Mouse (Mus musculus) lung, postnatal 25 days (tissue): ENCODE results near the gene 4931429L15Rik.

Experiments used
- DNase-seq: peaks from one replicate; pipeline ENCODE4 v3.0.0; 2022; ENCODE audit warnings: low spot score

Gene 4931429L15Rik

DNA sequence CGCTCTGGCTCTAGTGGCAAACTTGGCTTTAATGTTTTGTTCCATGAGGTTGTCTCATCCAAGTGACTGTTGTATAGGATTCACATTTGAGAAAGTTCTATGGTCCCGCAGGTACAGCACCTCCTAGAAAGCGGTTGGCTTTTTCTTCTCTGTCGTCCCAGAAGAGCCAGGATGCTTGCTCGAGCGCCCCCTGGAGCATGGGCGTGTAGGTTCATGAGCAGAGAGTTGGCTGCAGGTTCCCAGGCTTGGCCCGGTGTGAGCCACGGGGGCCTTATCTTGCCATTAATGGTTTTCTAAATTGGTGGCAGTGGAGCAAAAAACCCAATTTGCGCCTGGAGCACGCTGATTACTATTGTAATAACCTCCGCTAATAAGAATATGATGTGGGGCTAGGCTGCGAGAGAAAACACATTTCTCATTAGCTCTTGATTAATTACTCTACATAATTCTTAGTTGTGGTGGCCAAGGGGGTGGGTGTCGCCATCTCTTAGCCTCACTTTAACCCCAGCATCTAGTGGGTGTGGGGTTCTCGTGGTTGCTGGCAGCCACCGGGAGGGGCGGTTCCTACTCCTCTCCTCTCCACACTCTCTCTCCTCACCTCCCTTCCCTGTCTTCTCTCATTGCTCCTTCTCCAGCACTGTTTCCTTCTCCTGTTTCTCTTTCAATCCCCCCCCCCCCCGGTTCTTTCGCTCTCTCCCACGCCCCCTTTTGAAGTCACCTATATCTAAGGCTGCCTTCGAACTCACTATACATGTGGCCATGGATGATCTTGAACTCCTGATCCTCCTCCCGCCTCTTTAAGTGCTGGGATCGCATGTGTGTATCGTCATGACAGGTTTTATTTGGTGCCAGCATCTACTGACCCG lies 8.2 kb upstream of the 4931429L15Rik start:
- DNase-seq = no peak

DNA sequence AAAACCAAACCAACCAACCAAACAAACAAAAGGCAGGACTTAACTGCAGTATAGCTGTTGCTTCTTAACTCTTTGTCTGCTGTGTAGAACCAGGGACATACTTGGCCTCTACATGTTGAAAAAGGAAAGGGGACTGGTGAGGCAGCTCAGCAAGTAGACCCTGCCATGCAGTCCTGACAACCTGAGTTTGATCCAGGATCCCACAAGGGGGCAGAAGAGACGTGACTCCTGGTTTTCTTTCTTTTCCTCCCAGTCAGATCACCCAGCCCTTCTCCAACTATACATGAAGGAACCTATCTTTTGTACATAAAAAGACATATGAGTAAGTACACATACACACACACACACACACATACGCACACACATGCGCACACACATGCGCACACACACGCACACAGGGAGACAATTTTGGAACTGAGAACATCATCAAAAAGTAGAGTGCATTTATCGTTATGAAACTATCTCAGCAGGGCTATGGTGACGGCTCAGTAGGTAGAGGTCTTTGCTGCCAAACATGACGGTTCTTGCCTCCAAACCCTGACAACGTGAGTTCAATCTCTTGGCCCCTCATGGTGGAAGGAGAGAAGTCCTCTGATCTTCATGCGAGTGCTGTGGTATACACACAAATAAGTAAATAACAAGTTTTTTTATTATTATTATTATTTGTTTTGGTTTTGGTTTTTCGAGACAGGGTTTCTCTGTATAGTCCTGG lies 7.1 kb upstream of the 4931429L15Rik start:
- DNase-seq = no peak

DNA sequence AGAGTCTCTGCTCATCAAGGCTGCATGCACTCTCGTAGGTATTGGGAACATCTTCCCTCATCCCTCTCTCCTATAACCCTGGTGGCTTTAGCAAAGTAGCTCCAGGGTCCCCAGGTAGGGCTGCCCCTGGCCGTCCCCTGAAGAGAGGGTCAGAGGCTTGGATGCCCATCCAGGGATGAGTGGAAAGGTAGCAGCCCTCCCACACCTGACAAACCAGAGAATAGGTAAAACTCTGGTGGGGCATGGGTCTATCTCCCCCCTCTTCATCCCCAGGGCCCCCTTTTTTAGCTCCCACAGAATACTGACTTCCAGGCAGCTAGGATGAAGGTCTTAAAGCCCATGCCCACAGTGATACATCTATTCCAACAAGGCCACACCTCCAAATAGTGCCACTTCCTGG lies 675 bp upstream of the 4931429L15Rik start:
- no peak for DNase-seq

DNA sequence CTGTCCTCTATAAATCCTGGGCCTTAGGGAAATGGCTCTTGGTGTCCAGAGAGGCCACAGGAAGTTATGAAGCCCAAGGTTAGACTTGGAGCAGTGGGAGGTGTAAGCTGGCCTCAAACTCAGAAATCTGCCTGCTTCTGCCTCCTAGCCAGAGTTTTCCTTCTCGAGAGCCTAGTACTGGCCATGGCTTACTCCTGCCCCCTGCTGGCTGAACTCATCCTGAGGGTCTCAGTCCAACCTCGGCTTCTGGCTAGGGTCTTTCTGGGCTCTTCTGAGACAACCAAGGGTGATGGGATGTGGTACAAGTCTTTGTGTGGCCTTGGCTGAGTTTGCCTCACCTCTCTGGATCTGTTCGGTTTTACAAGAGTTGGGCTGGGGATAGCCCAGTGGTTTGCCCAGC lies 1.8 kb downstream of the 4931429L15Rik start:
- no peak for DNase-seq

DNA sequence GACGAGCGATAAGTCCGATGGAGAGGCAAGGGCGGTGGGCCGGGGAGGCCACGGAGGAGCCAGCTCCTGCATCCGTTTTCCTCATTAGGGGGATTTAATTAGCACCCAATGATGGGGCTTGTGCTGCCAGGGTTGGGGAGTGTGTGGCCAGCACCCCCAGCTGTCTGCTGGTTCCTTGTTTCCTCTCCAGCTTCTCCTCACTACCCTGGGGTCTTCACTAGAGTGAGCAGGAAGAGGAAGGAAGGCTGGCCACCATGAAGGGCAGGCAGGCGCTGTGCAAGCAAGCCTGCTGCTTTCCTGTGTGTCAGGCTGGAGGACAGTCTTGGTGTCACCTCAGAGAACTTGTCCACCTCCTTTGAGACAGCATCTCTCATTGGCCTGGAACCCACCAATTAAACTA lies 2.9 kb downstream of the 4931429L15Rik start:
- DNase-seq = no peak

DNA sequence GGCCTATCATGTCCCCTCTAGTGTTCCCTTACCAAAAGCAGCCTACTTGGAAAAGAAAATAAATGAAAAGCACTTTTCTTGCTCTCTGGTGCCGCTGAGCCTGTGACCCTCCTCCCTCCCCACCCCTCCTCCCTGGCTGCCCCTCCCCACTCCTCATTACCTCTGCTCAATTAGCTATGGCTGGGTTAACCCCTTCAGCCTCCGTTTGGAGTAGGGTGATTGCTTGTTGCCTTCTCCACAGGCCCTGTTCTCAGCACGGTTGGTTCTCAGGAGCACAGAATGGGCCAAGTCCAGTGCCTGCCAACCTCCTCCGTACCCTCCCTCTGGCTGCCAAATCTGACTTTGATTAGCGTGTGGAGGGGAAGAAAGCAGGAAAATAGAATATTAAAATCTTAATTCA lies 3.4 kb downstream of the 4931429L15Rik start:
- DNase-seq = no peak

DNA sequence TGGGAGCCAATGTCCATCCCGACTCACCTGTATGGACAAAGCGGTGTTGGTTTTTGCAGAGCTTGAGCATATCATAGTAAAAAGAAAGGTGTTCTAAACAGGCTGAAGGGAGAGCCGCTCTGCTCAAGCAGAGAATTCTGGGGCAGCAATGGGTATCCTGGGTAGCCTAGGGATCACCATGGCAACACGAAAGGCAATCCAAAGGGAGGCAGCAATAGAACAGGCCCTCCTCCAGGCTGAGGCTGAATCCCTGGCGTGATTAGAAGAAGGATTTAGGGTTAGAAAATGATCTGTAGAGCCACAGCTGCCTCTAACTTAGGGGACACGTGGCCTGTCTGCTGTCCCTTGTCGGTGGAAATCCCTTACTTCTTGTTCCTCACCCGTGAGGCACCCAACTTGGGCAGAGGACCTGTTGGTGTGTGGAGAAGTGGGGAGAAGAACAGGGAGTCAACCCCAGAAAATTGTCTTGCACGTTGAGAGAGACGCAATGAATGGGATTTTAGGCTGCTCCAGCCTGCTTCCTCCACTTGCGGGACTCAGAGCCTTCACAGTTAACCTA lies 3.9 kb downstream of the 4931429L15Rik start:
- no peak for DNase-seq

DNA sequence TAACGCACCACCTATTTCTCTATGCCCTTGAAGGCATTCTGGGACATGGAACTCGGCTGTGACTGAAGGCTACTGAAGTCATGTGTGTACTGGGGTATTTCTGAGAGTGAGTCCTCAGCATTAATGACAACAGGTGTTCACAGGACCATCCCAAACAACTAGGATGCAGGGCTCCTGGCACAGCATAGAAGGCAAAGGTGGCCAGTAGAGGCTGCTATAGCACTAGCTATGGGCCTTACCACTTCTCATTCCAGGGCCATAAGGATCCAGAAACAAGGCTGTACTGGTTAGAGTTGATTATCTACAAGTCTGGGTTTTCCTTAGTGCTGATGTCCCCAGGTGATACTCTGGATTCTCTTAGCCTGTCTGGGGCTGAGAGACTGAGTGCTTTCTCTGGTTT lies 4.9 kb downstream of the 4931429L15Rik start:
- DNase-seq = no peak

DNA sequence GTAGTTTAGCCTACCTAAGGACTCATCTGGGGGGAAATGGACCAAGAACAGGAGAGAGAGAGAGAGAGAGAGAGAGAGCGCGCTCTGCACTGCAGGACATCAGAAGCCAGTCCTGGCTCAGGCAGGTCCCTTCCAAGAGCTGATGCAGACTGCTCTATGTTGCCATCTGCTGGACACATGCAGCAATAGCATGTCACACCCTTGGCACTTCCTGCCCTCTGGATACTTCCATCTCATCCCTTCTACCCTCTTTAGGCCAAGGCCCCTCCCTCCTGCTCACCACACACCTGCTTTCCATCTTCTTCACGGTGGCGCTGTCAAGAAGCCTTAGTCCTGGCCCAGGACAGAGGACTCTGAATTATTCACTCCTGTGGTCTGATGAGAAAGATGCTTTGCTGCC lies 5.3 kb downstream of the 4931429L15Rik start:
- DNase-seq = peak; percentile 65

DNA sequence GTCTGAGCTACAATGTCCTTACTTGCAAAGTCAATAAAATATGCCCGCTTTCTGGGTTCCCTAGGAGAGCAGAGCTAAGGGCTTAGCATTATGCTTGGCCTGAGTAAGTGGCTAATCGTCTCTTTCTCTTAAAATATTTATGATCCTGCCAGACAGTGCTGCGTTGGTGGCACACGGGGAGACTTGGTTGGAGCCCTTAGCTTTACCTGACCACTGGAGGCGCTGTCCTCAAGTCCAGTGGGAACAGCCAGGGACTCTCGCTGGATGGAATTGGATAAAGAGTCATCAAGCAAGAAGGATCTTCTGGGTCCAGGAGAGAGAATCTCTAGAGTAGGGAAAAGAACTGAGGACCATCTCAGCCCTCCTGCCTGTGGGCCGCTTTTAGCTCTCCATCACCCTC lies 10.7 kb downstream of the 4931429L15Rik start:
- no peak for DNase-seq

DNA sequence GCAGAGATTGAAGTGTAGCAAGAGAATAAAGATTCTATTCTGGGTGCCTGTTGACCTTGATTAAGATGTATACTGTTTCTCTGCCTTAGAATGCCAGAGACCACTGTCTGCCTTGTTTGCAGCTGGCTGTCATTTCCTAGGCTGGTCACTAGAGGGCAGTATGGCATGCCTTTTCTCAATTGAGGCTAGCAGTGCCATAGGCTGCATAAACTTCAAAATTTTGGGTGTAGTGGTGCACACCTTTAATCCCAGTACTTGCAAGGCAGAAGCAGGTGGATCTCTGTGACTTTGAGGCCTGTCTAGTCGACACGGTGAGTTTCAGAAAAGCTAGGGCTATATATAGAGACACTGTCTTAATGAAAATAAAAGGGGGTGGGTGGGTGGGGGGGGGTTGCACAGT lies 17.6 kb downstream of the 4931429L15Rik start:
- DNase-seq = peak; percentile 34

DNA sequence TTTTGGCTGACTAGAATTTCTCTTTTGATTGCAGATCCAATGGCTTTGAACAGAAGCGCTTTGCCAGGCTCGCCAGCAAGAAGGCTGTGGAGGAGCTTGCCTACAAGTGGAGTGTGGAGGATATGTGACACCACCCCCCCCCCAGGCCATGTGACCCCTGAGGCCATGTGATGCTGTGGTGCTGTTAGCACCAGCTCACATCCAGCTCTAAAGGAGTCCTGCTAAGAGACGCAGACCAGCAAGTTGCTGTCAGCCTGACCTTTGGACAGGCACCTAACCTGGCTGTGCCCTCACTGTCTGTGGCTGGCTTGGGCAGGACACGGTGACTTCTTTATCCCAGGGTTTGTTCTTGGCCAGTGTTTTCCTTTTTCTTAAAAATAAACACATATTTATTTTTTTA lies 21.4 kb downstream of the 4931429L15Rik start:
- DNase-seq = no peak

DNA sequence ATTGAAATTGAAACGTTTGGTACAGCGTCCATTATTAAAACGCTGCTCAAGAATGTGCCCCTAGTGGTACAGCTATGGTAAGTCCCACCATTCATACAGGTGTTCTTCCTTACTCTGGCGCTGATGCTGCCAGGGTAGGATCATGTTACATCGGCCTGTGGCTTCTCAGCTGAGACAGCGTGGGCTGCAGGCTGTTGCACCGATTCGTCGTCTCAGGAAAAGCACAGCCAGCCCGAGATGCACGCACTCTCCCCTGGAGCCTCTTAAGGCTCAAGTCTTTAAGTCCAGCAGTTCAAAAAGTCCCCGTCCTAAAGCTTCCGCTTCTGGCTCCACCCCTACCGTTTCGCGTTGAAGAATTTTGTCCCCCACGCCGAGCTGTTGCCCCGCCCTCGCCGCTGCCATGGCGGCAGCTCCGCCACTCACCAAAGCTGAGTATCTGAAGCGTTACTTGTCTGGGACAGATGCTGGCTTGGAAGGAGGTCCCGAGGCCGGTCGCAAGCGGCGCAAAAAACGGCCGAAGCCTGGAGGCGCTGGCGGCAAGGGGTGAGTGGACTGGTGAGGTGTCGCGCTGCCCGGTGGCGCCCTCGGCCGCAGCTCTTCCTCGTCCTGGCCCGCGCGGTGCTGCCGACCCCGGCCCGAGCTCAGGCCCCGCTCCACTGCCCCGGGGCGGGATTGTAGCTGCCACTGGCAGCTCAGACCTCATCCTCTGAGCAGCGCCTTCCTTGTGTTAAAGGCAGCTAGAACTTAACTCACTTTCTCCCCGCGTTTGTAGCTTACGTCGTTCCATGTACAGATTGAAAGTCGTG lies 37.0 kb downstream of the 4931429L15Rik start, which contains the start of gene Bud13:
Gene Bud13 (plus strand): TSS at position 378 of the 806 bp plus-strand sequence.
- DNase-seq = peak; percentile 94

DNA sequence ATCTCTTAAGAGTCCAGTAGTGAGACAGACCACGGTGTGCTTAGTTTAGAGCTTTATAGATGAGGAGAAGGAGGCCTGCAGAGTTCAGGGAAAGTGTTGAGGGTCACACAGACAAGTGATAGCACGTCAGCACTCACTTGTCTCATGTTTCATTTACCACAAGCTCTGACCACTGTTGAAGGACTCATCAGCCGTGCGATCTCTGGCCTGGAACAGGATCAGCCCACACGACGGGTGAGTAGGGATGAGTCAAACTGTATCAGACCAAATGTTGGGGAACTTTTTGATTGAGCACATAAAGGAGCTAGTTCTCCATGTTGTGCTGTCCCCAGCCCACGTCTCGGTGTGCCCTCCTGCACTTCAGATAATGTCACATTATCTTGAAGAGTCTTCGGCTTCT lies 45.3 kb downstream of the 4931429L15Rik start:
- DNase-seq = no peak

DNA sequence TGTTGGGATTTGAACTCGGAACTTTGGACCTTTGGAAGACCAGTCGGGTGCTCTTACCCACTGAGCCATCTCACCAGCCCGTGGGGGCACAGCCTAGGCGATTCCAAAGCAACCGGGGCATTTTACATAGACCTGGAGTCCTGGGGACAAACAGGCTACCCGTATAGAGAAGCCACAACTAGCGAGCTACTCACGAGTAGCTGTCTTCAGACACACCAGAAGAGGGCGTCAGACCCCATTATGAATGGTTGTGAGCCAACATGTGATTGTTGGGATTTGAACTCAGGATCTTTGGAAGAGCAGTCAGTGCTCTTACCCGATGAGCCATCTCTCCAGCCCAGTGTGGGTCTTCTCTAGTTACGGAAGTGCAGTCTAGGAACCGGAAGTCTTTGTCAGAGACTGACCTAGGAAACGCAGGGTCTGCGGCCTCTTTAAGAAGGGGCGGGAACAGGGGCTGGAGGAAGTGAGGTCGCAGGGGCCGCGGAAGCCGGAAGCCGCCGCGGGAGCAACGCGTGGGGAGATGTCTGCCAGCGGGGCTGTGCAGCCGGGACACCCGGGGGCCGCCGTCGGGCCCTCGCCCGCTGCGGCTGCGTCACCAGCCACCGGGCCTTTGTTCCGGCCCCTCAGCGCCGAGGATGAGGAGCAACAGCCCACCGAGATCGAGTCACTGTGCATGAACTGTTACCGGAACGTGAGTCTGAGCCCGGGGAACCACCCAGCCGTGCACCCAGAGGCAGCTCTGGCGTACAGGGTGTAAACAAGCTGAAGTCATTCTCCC lies 46.9 kb downstream of the 4931429L15Rik start, which contains the start of gene Zpr1:
Gene Zpr1 (plus strand): TSS at position 388 of the 778 bp plus-strand sequence.
- DNase-seq = peak; percentile 94

DNA sequence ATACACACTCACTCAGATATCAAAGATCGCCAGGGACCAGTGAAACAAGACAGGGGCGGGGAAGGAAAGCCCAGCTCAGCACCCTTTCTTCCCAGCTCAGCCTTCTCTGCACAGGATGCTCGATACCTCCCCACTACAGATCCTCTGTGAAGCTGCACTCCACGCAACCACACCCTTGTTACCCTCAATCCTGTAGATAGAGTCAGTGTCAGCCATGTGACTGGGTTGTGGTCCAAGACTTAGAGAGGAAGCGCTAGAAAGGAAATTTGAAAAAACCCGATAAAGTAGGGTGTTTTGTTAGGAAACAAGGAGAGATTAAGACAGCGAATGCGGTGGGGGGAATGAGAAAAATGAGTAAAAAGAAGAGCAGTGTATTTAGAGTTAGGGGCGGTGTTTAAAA lies 47.7 kb downstream of the 4931429L15Rik start:
- no peak for DNase-seq

DNA sequence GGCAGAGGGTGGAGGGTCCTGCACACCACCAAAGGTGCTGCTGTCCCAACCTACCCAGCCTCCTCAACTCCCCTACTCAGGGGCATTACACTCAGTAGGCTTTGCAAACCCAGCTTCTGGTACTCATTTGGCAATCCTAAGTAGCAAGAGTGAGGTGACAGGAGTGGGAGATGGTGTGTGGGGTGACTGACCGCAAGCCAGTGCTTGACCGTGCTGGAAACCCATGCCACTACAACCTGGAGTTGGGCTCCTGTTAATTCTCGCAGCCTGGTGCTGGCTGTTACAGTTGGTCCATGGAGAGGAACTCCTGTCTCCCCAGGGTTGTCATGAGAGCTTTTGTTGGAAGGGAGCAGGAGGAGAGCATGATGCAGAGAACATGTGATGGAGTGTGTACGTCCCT lies 49.0 kb downstream of the 4931429L15Rik start:
- DNase-seq = no peak

DNA sequence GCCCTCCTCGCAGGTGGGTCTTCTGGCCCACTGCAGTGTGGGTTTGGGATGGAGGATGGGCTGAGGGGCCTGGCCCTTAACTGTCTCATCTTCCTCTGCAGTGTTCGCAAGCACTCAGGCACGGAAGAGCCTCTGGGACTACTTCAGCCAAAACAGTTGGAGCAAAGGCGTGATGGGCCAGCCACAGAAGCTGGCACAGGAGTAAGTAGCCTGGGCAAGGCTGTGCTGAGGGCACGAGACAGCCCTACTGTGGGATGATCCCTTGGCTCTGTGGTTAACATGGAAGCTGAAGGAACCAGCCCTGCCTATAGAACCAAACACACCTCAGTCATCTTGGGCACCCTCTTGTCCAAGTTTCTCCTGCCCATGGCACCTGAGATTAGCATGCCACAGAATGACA lies 50.7 kb downstream of the 4931429L15Rik start:
- no peak for DNase-seq

DNA sequence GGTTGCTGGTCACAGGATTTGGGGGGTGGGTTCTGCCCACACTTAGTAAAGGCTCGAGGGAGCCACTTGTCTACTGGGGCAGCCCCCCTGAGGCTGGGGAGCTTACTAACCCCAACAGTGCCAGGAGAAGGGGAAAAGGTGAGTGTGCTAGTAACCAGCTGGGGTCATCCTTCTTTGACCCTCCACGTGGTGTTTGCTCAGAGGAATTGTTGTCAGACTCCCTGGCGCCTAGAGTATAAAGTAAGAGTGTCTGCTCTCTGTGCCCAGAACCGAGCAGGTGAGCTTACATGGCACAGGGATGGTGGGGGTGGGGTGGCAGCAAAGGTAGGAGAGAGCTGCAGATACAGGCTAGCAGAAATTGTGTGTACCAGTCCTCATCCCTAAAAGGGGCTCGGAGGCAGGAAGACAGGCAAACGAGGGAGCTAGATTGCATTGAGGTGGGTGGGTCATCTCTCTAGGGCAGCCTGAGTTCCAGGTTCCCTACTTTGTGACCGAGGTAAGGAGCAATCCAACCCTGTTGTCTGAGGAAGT lies 51.4 kb downstream of the 4931429L15Rik start, which contains the start of gene Apoa5:
Gene Apoa5 (plus strand): TSS at position 291 of the 531 bp plus-strand sequence.
- DNase-seq = no peak

DNA sequence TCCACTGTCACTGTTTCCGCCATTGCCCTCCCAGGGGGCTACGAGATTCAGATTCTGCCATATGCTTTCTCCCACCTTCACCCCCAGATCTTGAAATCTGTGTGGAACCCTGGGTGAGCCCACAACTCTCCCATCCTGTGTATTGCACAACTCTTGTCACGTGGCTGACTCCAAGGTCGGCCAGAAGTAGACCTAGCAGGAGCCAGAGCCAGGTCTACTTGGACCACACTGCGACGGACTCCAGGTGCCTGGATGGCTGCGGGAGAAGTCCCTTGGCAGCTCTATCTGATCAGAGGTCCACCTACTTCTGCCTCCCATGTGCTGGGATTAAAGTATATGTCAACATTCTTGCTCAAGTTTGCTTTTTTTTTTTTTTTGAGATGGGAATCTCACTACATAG lies 58.7 kb downstream of the 4931429L15Rik start:
- no peak for DNase-seq

DNA sequence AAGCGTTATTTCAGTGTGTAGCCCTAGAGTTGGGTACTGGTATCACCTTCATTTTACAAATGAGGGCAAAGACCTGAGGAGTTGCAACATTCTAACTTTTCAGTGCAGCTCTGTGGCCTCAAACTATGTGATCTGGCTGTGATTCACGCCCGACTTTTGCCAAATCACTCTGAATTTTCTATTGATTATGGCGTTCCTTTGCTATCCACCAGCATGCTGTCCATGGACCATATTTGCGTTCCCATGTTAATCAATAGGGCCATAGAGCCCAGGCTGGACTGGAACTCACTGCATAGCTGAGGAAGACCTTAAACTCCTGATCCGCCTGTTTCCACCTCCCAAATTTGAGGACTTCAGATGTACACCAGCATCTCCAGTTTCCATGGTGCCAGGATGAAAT lies 60.7 kb downstream of the 4931429L15Rik start:
- DNase-seq = no peak
